Mouse (Mus musculus) stomach, embryonic 16.5 days (tissue): ENCODE data around the gene Atxn1. TPM values are rescaled to one million over a fixed set of nuclear protein-coding genes. Genes with fewer than 3 reads are reported as not detected.

Experiments used
- ATAC-seq: fragments of 200-750 bp; cut with Nextera tagmentation; 2 replicates; pipeline ENCODE4 v1.8.0; 2017; ENCODE audit warnings: moderate number of reproducible peaks, moderate TSS enrichment; ENCODE audit not compliant: insufficient read depth, low FRiP score
- H3K27ac ChIP-seq: fragments of 300-500 bp; sonication (generic); 2 replicates; pipeline ENCODE4 v1.5.1; 2014; ENCODE audit warnings: low read length
- H3K27me3 ChIP-seq: fragments of 300-500 bp; sonication (generic); 2 replicates; pipeline ENCODE4 v1.6.1; 2014; ENCODE audit warnings: low read length, control low read depth, mixed read lengths; ENCODE audit not compliant: control insufficient read depth, insufficient read depth
- H3K36me3 ChIP-seq: fragments of 300-500 bp; sonication (generic); 2 replicates; pipeline ENCODE4 v1.6.1; 2014; ENCODE audit warnings: low read length; ENCODE audit not compliant: control insufficient read depth, insufficient read depth
- H3K4me1 ChIP-seq: fragments of 300-500 bp; sonication (generic); 2 replicates; pipeline ENCODE4 v1.6.1; 2014; ENCODE audit warnings: low read length, control low read depth, mixed read lengths; ENCODE audit not compliant: control insufficient read depth, insufficient read depth
- H3K4me2 ChIP-seq: fragments of 300-500 bp; sonication (generic); 2 replicates; pipeline ENCODE4 v1.6.1; 2014; ENCODE audit warnings: low read depth, low read length, mixed read lengths
- H3K4me3 ChIP-seq: fragments of 300-500 bp; sonication (generic); replicated peaks from 2 replicates; pipeline ENCODE4 v1.5.1; 2014; ENCODE audit warnings: mild to moderate bottlenecking, low read length
- H3K9ac ChIP-seq: fragments of 300-500 bp; sonication (generic); 2 replicates; pipeline ENCODE4 v1.6.1; 2014; ENCODE audit warnings: low read length
- H3K9me3 ChIP-seq: fragments of 300-500 bp; sonication (generic); replicated peaks from 2 replicates; pipeline ENCODE4 v1.6.1; 2016; ENCODE audit warnings: low read length, control low read depth; ENCODE audit not compliant: control insufficient read depth
- WGBS: fragments of 180-500 bp; shearing (Covaris S2); extraction: QIAGEN DNeasy Blood & Tissue Kit; methylation state at CpG from one replicate; pipeline ENCODE4 v1.1.7; 2014; 5-methylcytosine and 5-hydroxymethylcytosine counted together
- polyA plus RNA-seq: library from polyadenylated mRNA; unstranded; fragments of >200 nt; fragmentation: Nextera tagmentation; extraction: Ambion mirVana; gene quantifications from 2 replicates; pipeline ENCODE4 v1.2.1, GENCODE M21; 2015

Gene Atxn1
- polyA plus RNA-seq, 1 experiment from 2014 or later, result 7.8 TPM

DNA sequence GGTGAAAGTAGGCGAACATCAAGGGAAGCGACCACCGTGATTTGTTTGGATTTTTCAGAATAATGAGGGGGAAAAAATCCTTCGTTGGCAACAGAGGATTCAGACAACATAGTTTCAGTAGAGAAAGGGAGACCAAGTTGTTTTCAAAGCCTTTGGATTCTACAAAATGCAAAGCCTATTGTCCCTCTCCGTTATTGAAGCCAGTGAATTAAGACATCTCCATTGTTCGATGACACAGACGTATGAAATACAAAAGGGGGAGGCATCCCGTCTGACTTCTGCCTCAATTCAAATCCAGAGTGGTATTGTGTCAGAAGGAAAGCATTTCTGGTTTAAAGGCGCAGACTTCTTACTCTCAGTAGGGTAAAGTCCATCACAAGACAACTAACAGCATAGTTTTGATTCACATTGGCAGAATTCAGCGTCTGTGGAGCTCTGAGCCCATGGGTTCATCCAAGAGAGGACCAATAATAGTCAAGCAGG lies 103.7 kb downstream of the Atxn1 start:
- Histone ChIP-seq H3K4me1 (peaks cover 3% of the 10 kb centered on the region; the same call in 1 of the 2 replicates), H3K4me3 (no peak overlapping the region), H3K9ac (no peak overlapping the region), H3K27ac (no peak overlapping the region), H3K27me3 (no peaks in the 10 kb centered on the region), H3K4me2 (no peak overlapping the region), H3K36me3 (no peaks in the 10 kb centered on the region), H3K9me3 (no peaks in the 10 kb centered on the region)
- 68% methylated on average over 10 of the region's 10 CpGs for WGBS
- ATAC-seq, result no peak

DNA sequence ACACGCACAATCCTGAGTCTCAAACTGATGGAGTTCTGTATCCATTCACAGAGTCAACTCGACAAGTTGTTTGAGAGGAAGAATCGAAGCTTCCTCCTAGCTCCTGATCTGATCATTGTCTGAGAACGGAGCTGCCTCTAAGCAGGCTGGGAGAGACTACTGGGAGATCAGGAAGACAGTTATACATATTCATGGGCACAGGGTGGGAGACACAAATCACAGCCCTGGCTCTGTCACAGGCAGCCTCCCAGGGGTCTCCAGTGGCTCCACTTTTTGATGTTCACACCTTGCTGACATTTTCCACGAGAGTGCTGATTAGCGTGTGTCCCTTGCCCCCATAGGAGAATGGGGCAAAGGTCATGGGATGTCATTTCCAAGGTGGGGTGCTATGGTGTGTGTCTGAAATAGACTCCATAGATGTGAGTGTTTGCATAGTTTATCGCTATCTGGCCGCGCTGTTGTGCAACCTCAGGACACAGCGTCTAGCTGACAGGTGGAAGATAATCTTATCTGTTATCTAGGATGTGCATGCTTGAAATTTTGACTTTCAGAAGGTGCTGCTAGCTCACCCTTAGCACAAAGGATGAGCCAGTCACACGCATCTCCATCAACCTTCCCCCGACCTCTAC lies 105.6 kb downstream of the Atxn1 start:
- Histone ChIP-seq H3K4me1 (peaks cover 3% of the 10 kb centered on the region; the same call in 1 of the 2 replicates), H3K4me2 (no peak overlapping the region)
- ATAC-seq, result no peak

DNA sequence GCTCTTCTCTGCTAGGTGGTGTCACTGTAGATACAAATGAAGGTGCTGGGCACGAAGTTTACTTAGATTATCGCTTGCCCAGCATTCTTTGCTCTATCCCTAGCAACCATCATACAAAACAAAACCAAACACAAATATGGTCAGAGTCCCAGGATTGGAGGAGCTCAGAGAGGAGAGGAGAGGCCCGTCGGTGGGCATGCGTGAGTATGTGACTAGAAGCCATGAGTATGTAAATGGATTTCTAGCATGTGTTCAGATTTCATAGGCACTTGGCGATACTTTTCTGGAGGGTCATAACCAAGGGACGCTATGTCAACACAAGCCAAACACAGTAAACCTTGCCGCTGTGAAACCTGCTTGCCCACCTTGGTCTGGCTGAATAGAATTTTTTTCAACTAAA lies 107.4 kb downstream of the Atxn1 start:
- no peak overlapping the region for H3K27ac ChIP-seq
- H3K27me3 ChIP-seq, result no peaks in the 10 kb centered on the region
- WGBS, result 70% methylated on average over 8 of the region's 8 CpGs
- H3K4me3 ChIP-seq, result no peak overlapping the region
- no peak for ATAC-seq
- no peak overlapping the region for H3K4me2 ChIP-seq
- H3K9ac ChIP-seq, result no peak overlapping the region
- no peaks in the 10 kb centered on the region for H3K9me3 ChIP-seq
- H3K36me3 ChIP-seq, result no peaks in the 10 kb centered on the region
- H3K4me1 ChIP-seq, result peaks cover 3% of the 10 kb centered on the region; the same call in 1 of the 2 replicates

More for the DNA sequence above, 105.6 kb downstream of the Atxn1 start:
- Histone ChIP-seq H3K9me3 (no peaks in the 10 kb centered on the region), H3K4me3 (no peak overlapping the region), H3K36me3 (no peaks in the 10 kb centered on the region), H3K9ac (no peak overlapping the region), H3K27ac (no peak overlapping the region), H3K27me3 (no peaks in the 10 kb centered on the region)
- WGBS, result 62% methylated on average over 12 of the region's 12 CpGs

DNA sequence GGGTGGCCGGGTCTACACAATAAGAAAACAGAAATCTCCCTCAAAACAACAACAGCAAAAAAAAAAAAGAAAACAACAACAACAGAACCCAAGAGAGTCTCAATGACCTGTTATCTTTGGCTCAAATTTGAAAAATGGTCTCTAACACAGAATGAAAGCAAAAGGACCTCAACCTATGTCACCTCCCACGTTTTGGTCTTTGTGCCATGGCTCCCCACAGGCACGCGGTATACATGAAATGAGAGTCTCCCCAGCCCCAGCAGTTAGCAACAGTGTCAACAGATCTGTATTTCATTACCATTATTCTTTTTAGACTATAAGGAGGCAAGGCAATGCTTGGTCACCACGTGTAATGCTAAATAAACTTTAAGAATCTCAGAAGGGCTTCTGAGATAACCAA lies 110.3 kb downstream of the Atxn1 start:
- Histone ChIP-seq H3K4me3 (no peak overlapping the region), H3K9me3 (no peaks in the 10 kb centered on the region)
- no peak for ATAC-seq

DNA sequence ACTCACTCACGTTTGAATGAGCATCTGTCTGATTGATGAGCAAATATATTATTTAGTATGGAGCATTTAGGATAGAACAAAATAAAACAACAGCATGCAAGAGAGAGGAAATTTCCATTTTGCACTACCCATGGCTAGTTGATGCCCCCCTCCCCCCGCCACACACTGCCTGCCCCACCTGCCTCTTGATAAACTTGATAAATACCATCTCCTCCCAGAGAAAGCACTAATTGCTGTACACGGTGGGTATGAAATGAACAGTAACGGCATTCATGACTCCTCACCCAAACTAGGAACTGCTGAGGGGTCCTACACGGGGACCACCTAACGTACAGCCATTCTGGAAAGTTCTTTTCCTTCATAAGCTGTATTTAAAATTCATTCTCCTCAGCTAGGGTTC lies 111.1 kb downstream of the Atxn1 start:
- H3K27me3 ChIP-seq, result no peaks in the 10 kb centered on the region
- no peaks in the 10 kb centered on the region for H3K36me3 ChIP-seq
- no peak for ATAC-seq
- no peak overlapping the region for H3K4me3 ChIP-seq
- H3K9ac ChIP-seq, result no peak overlapping the region
- no peaks in the 10 kb centered on the region for H3K9me3 ChIP-seq
- no peak overlapping the region for H3K27ac ChIP-seq
- no peaks in the 10 kb centered on the region for H3K4me1 ChIP-seq
- WGBS, result 67% methylated on average over 6 of the region's 6 CpGs
- H3K4me2 ChIP-seq, result no peak overlapping the region

More for the DNA sequence above, 110.3 kb downstream of the Atxn1 start:
- H3K4me1 ChIP-seq, result peaks cover under 1% of the 10 kb centered on the region; the same call in 1 of the 2 replicates
- H3K27me3 ChIP-seq, result no peaks in the 10 kb centered on the region
- no peaks in the 10 kb centered on the region for H3K36me3 ChIP-seq
- H3K9ac ChIP-seq, result no peak overlapping the region
- no peak overlapping the region for H3K4me2 ChIP-seq
- 78% methylated on average over 5 of the region's 5 CpGs for WGBS
- no peak overlapping the region for H3K27ac ChIP-seq

DNA sequence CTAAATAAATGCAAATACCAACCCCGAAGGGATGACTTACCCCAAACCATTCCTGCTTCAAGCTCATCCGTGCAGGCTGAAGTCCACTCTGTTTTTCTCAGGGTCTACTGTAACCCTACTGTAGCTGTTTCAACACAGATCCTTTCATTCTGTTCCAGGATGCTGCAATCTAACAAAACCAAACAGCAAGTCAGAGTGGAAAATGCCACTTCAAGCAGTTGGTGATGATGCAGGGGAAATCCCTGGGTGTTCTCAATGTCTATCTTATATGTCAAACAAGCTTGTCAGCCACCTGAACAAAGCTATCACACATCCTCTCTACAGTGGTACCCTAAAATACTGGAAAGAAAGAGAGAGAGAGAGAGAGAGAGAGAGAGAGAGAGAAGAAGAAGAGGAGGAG lies 112.5 kb downstream of the Atxn1 start:
- Histone ChIP-seq H3K4me2 (no peak overlapping the region), H3K4me3 (no peak overlapping the region), H3K9ac (no peak overlapping the region), H3K9me3 (no peaks in the 10 kb centered on the region), H3K27ac (no peak overlapping the region), H3K27me3 (no peaks in the 10 kb centered on the region), H3K36me3 (no peaks in the 10 kb centered on the region), H3K4me1 (no peaks in the 10 kb centered on the region)
- WGBS, result 55% methylated on average over 2 of the region's 2 CpGs
- no peak for ATAC-seq

DNA sequence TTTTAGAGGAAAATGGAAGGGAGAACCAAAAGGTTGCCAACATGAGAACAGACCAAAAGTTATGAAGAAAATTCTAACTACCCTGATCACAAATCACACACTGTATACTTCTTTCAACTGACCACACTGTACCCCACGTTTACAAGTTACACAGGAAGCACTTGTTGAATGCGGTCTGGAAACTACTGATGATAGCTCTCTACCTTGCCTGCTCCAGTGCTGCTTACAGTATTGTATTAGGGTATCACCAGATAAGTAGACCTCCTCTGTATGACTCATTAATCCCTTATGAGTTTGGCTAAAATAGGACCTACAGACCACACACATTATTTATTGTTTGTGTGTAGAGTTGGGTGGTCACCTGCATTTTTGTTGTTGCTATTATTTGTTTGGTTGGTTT lies 113.1 kb downstream of the Atxn1 start:
- H3K27ac ChIP-seq, result no peak overlapping the region
- H3K4me3 ChIP-seq, result no peak overlapping the region
- no peak for ATAC-seq
- no peaks in the 10 kb centered on the region for H3K4me1 ChIP-seq
- no peak overlapping the region for H3K9ac ChIP-seq
- H3K4me2 ChIP-seq, result no peak overlapping the region
- WGBS, result 78% methylated on average over 2 of the region's 2 CpGs
- no peaks in the 10 kb centered on the region for H3K27me3 ChIP-seq
- H3K9me3 ChIP-seq, result no peaks in the 10 kb centered on the region
- H3K36me3 ChIP-seq, result no peaks in the 10 kb centered on the region

DNA sequence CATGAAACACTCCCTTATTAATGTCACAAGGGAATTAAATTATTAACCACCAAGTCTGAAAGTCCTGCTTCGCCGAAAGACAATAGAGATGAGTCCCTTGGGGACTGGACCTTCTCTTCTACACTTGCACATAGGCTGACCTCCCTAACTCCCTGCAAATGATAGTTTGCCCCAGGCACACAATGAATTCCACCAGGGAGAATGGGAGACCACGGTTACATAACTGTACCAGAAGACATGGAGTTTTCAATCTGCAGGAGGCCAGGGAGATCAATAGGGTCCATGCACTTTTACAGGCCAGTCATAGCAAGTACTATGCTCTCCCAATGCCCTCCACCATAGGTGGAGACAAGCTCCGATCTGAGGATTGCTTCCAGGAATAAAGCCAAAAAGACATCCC lies 113.7 kb downstream of the Atxn1 start:
- no peak for ATAC-seq
- Histone ChIP-seq H3K4me2 (no peak overlapping the region), H3K36me3 (no peaks in the 10 kb centered on the region), H3K27me3 (no peaks in the 10 kb centered on the region), H3K4me3 (no peak overlapping the region), H3K27ac (no peak overlapping the region), H3K9me3 (no peaks in the 10 kb centered on the region), H3K4me1 (no peaks in the 10 kb centered on the region), H3K9ac (no peak overlapping the region)
- WGBS, result 81% methylated on average over 4 of the region's 4 CpGs

DNA sequence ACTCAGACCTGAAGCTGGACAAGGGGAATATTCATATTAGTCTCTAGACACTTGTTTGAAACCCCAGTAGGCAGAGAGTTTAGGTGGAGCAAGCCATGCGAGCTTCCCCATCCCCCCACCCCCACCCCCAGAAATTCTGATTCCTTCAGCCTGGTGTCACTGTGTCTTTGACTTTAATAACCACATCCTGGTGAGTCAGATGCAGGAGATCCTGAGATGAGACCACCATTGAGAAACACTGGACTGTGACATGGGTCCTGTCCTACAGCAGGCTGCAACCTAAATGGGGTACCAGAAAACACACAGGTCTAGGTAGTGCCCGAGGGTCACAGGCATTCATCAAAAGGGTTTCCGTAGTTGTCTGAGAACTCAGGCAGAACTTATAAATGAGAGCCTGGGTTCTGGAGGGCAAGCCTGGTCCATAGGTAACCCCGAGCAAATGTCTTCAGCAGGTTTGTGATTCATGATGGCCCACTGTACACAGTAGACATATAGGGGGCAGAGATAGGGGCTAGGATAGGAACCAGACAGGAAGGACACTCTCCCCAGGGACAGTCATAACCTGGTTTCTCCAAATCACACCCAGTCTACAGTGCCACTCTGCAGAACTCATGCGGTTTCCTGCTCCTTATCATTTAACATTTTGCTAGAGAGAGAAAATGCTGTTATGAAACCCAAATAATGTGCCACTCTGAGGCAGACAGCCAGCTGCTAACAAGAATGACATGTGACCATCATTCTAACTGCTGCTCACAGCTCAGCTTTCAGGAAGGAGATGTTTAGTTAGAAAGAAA lies 114.4 kb downstream of the Atxn1 start:
- H3K36me3 ChIP-seq, result no peaks in the 10 kb centered on the region
- ATAC-seq, result no peak
- WGBS, result 81% methylated on average over 5 of the region's 5 CpGs
- no peak overlapping the region for H3K4me3 ChIP-seq
- H3K4me1 ChIP-seq, result no peaks in the 10 kb centered on the region
- no peak overlapping the region for H3K9ac ChIP-seq
- H3K9me3 ChIP-seq, result no peaks in the 10 kb centered on the region
- no peaks in the 10 kb centered on the region for H3K27me3 ChIP-seq
- H3K4me2 ChIP-seq, result no peak overlapping the region
- no peak overlapping the region for H3K27ac ChIP-seq
